Mouse (Mus musculus) midbrain, embryonic 16.5 days (tissue): ENCODE data around the gene Igf1r. TPM values are rescaled to one million over a fixed set of nuclear protein-coding genes. Genes with fewer than 3 reads are reported as not detected.

Experiments
- ATAC-seq: fragments of 200-750 bp; cut with Nextera tagmentation; 2 replicates; pipeline ENCODE4 v1.8.0; 2017; ENCODE audit warnings: moderate TSS enrichment
- H3K27ac ChIP-seq: fragments of 300-500 bp; sonication (generic); 2 replicates; pipeline ENCODE4 v1.5.1; 2014; ENCODE audit warnings: mild to moderate bottlenecking, low read length, mixed read lengths
- H3K27me3 ChIP-seq: fragments of 300-500 bp; sonication (generic); 2 replicates; pipeline ENCODE4 v1.6.1; 2014; ENCODE audit warnings: low read depth, low read length, mixed read lengths; ENCODE audit not compliant: control insufficient read depth, insufficient read depth
- H3K36me3 ChIP-seq: fragments of 300-500 bp; sonication (generic); 2 replicates; pipeline ENCODE4 v1.6.1; 2014; ENCODE audit warnings: mild to moderate bottlenecking, low read length, moderate library complexity, mixed read lengths; ENCODE audit not compliant: control insufficient read depth, insufficient read depth
- H3K4me1 ChIP-seq: fragments of 300-500 bp; sonication (generic); 2 replicates; pipeline ENCODE4 v1.6.1; 2014; ENCODE audit warnings: mild to moderate bottlenecking, low read length, mixed read lengths; ENCODE audit not compliant: control insufficient read depth, insufficient read depth
- H3K4me2 ChIP-seq: fragments of 300-500 bp; sonication (generic); 2 replicates; pipeline ENCODE4 v1.6.1; 2014; ENCODE audit warnings: mild to moderate bottlenecking, low read length, mixed read lengths
- H3K4me3 ChIP-seq: fragments of 300-500 bp; sonication (generic); 2 replicates; pipeline ENCODE4 v1.5.1; 2014; ENCODE audit warnings: low read depth, mild to moderate bottlenecking, low read length, moderate library complexity, mixed read lengths
- H3K9ac ChIP-seq: fragments of 300-500 bp; sonication (generic); 2 replicates; pipeline ENCODE4 v1.6.1; 2014; ENCODE audit warnings: low read depth, low read length, mixed read lengths
- H3K9me3 ChIP-seq: fragments of 300-500 bp; sonication (generic); replicated peaks from 2 replicates; pipeline ENCODE4 v1.6.1; 2014; ENCODE audit warnings: mild to moderate bottlenecking, low read length, mixed read lengths; ENCODE audit not compliant: control insufficient read depth, poor library complexity, severe bottlenecking
- whole genome bisulfite sequencing: fragments of 180-500 bp; shearing (Covaris S2); extraction: QIAGEN DNeasy Blood & Tissue Kit; methylation state at CpG from one replicate; pipeline ENCODE4 v1.1.7; 2014; 5-methylcytosine and 5-hydroxymethylcytosine counted together
- polyA plus RNA-seq: library from polyadenylated mRNA; unstranded; fragments of >200 nt; fragmentation: Nextera tagmentation; extraction: Ambion mirVana; gene quantifications from 2 replicates; pipeline ENCODE4 v1.2.1, GENCODE M21; 2015

Gene Igf1r
- polyA plus RNA-seq, 1 experiment from 2014 or later, result 21.5 TPM

- 53% methylated on average over 2 of the region's 2 CpGs for WGBS
- Histone ChIP-seq H3K36me3 (no peaks in the 10 kb centered on the region), H3K27ac (no peak overlapping the region), H3K4me3 (no peak overlapping the region), H3K9ac (no peak overlapping the region), H3K27me3 (no peaks in the 10 kb centered on the region), H3K4me2 (no peak overlapping the region), H3K4me1 (peaks cover 14% of the 10 kb centered on the region; the same call in 1 of the 2 replicates), H3K9me3 (no peaks in the 10 kb centered on the region; the same call in 1 of the 2 replicates)
- ATAC-seq, result no peak
Observed at GRCm38 (mm10) chr7:67989376-67989775, 36.7 kb downstream of the Igf1r start.

GRCm38 (mm10) chr7:67993614-67994013 is 41.0 kb downstream of the Igf1r start:
- no peak overlapping the region for H3K4me3 ChIP-seq
- H3K27ac ChIP-seq, result no peak overlapping the region
- H3K9ac ChIP-seq, result no peak overlapping the region
- no peaks in the 10 kb centered on the region for H3K36me3 ChIP-seq
- WGBS, result 94% methylated on average over 4 of the region's 4 CpGs
- H3K4me1 ChIP-seq, result peaks cover 24% of the 10 kb centered on the region
- H3K27me3 ChIP-seq, result no peaks in the 10 kb centered on the region
- no peaks in the 10 kb centered on the region for H3K9me3 ChIP-seq
- no peak for ATAC-seq
- H3K4me2 ChIP-seq, result no peak overlapping the region

GRCm38 (mm10) chr7:67994346-67994858 is 41.8 kb downstream of the Igf1r start:
- Histone ChIP-seq H3K27me3 (no peaks in the 10 kb centered on the region), H3K9ac (no peak overlapping the region), H3K4me2 (no peak overlapping the region), H3K27ac (no peak overlapping the region), H3K4me3 (no peak overlapping the region), H3K9me3 (no peaks in the 10 kb centered on the region), H3K36me3 (no peaks in the 10 kb centered on the region), H3K4me1 (peaks cover 29% of the 10 kb centered on the region)
- no peak for ATAC-seq
- WGBS, result 85% methylated on average over 7 of the region's 7 CpGs

- Histone ChIP-seq H3K4me3 (no peak overlapping the region), H3K9ac (no peak overlapping the region), H3K4me1 (peaks cover 29% of the 10 kb centered on the region), H3K9me3 (no peaks in the 10 kb centered on the region), H3K27ac (no peak overlapping the region), H3K36me3 (no peaks in the 10 kb centered on the region), H3K4me2 (no peak overlapping the region), H3K27me3 (no peaks in the 10 kb centered on the region)
- 57% methylated on average over 8 of the region's 8 CpGs for WGBS
- ATAC-seq, result peak; percentile 4; the same call in 1 of the 2 replicates
Observed at GRCm38 (mm10) chr7:67995276-67995675, 42.6 kb downstream of the Igf1r start.

GRCm38 (mm10) chr7:67996202-67996960 is 43.8 kb downstream of the Igf1r start:
- 37% methylated on average over 12 of the region's 12 CpGs for WGBS

GRCm38 (mm10) chr7:68001269-68001668 is 48.6 kb downstream of the Igf1r start:
- no peaks in the 10 kb centered on the region; the same call in 1 of the 2 replicates for H3K9me3 ChIP-seq
- ATAC-seq, result no peak
- peaks cover 11% of the 10 kb centered on the region for H3K36me3 ChIP-seq
- H3K4me3 ChIP-seq, result no peak overlapping the region
- WGBS, result 82% methylated on average over 5 of the region's 5 CpGs
- peaks cover 12% of the 10 kb centered on the region for H3K4me1 ChIP-seq
- H3K27ac ChIP-seq, result no peak overlapping the region
- H3K4me2 ChIP-seq, result no peak overlapping the region
- no peak overlapping the region for H3K9ac ChIP-seq
- H3K27me3 ChIP-seq, result no peaks in the 10 kb centered on the region

More at GRCm38 (mm10) chr7:67996202-67996960, 43.8 kb downstream of the Igf1r start:
- H3K9me3 ChIP-seq, result no peaks in the 10 kb centered on the region; the same call in 1 of the 2 replicates
- H3K9ac ChIP-seq, result no peak overlapping the region
- H3K36me3 ChIP-seq, result no peaks in the 10 kb centered on the region
- H3K4me1 ChIP-seq, result peaks cover 29% of the 10 kb centered on the region
- ATAC-seq, result no peak
- H3K4me3 ChIP-seq, result no peak overlapping the region
- peak overlapping the region; percentile 10; the same call in 1 of the 2 replicates for H3K27ac ChIP-seq
- 0 out of 2 replicates have a peak overlapping the region, but pooled peaks have one; percentile 1 for H3K4me2 ChIP-seq
- H3K27me3 ChIP-seq, result no peaks in the 10 kb centered on the region

GRCm38 (mm10) chr7:68006074-68006473 is 53.4 kb downstream of the Igf1r start:
- 96% methylated on average over 7 of the region's 7 CpGs for WGBS
- Histone ChIP-seq H3K4me2 (no peak overlapping the region), H3K36me3 (peaks cover 11% of the 10 kb centered on the region), H3K27me3 (no peaks in the 10 kb centered on the region), H3K27ac (no peak overlapping the region), H3K4me1 (peaks cover 3% of the 10 kb centered on the region; the same call in 1 of the 2 replicates), H3K4me3 (no peak overlapping the region), H3K9ac (no peak overlapping the region), H3K9me3 (no peaks in the 10 kb centered on the region; the same call in 1 of the 2 replicates)
- ATAC-seq, result no peak

GRCm38 (mm10) chr7:68006496-68006895 is 53.9 kb downstream of the Igf1r start:
- Histone ChIP-seq H3K4me2 (no peak overlapping the region), H3K9ac (no peak overlapping the region), H3K27me3 (no peaks in the 10 kb centered on the region), H3K27ac (no peak overlapping the region), H3K36me3 (peaks cover 11% of the 10 kb centered on the region), H3K4me3 (no peak overlapping the region), H3K9me3 (no peaks in the 10 kb centered on the region), H3K4me1 (peaks cover 3% of the 10 kb centered on the region; the same call in 1 of the 2 replicates)
- 85% methylated on average over 6 of the region's 6 CpGs for WGBS
- no peak for ATAC-seq

GRCm38 (mm10) chr7:68009635-68010034 is 57.0 kb downstream of the Igf1r start:
- Histone ChIP-seq H3K4me3 (no peak overlapping the region), H3K9me3 (no peaks in the 10 kb centered on the region), H3K27ac (no peak overlapping the region), H3K4me1 (peaks cover 6% of the 10 kb centered on the region; the same call in 1 of the 2 replicates), H3K4me2 (no peak overlapping the region), H3K9ac (no peak overlapping the region), H3K36me3 (peaks cover 2% of the 10 kb centered on the region; the same call in 1 of the 2 replicates), H3K27me3 (no peaks in the 10 kb centered on the region)
- ATAC-seq, result no peak
- WGBS, result 56% methylated on average over 8 of the region's 8 CpGs
